Mouse (Mus musculus): ENCODE measurements around the gene Wnt10a.

- no peak for TF ChIP-seq FLI1 (IDR thresholded peaks at IDR 0.05; ENCODE audit: low read length)
- no peak for TF ChIP-seq GATA1 (IDR thresholded peaks at IDR 0.05; ENCODE audit: borderline replicate concordance, low read length)
Observed at GRCm38 (mm10) chr1:74797459-74797858, 6.1 kb downstream of the Wnt10a start.

Measured in megakaryocyte, embryonic 14.5 days (primary cell).